Mouse (Mus musculus): Measurements from ENCODE around the gene Dynll2. TPM values are rescaled to one million over a fixed set of nuclear protein-coding genes. Genes with fewer than 3 reads are reported as not detected.

The Dynll2 gene
- polyA plus RNA-seq, 1 experiment, result 60.7 TPM

GRCm38 (mm10) chr11:88012621-88013244 is 25.4 kb upstream of the Dynll2 start:
- DNase-seq, result no peak
- no peak overlapping the region for H3K4me3 ChIP-seq (ENCODE audit: control insufficient read depth, insufficient read depth, low read length)
- WGBS, result 69% methylated on average over 11 of the region's 11 CpGs

DNA sequence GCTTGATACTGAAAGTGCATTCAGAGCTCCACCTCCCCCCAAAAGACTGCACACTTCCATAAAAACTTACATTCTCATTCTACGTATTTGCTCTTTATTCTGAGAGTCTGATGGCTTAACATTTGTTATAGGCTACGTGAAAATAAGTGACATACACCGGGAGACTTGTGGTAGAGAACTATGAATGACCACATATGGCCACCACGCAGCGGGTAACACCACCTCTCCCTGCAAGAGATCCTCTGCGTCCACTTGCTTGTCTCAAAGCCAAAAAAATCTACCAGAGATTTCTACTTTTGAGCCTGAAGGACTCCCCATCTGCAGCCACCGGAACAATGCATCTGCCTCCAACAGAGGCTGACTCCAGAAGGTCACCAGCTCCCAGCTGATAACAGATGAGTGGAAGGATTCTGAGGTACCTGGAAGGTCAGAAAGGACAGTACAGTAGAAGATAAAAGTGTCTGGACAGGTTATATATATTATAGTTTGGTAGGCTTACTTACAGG is 24.6 kb upstream of the Dynll2 start:
- no peaks in the 10 kb centered on the region for H3K36me3 ChIP-seq (ENCODE audit: control insufficient read depth, insufficient read depth, low read length)
- no peak for DNase-seq
- no peak overlapping the region for H3K4me3 ChIP-seq (ENCODE audit: control insufficient read depth, insufficient read depth, low read length)
- H3K27ac ChIP-seq (ENCODE audit: control insufficient read depth, insufficient read depth, low read length), result no peak overlapping the region
- TF ChIP-seq POLR2A (IDR thresholded peaks at IDR 0.05; ENCODE audit: control insufficient read depth, extremely low read depth, insufficient read depth, low read length, poor library complexity), result no peak
- no peak for TF ChIP-seq CTCF (IDR thresholded peaks at IDR 0.05; ENCODE audit: borderline replicate concordance, control insufficient read depth, extremely low read depth, insufficient read depth, low read length, poor library complexity)
- no peaks in the 10 kb centered on the region for H3K4me1 ChIP-seq (replicated peaks; ENCODE audit: control insufficient read depth, insufficient read depth, low read length)
- 87% methylated on average over 7 of the region's 7 CpGs for WGBS
- H3K27me3 ChIP-seq (ENCODE audit: control insufficient read depth, insufficient read depth, low read length), result no peaks in the 10 kb centered on the region

More at GRCm38 (mm10) chr11:88012621-88013244, 25.4 kb upstream of the Dynll2 start:
- TF ChIP-seq POLR2A (IDR thresholded peaks at IDR 0.05; ENCODE audit: control insufficient read depth, extremely low read depth, insufficient read depth, low read length, poor library complexity) (no peak), CTCF (IDR thresholded peaks at IDR 0.05; ENCODE audit: borderline replicate concordance, control insufficient read depth, extremely low read depth, insufficient read depth, low read length, poor library complexity) (no peak)
- H3K27ac ChIP-seq (ENCODE audit: control insufficient read depth, insufficient read depth, low read length), result no peak overlapping the region
- H3K36me3 ChIP-seq (ENCODE audit: control insufficient read depth, insufficient read depth, low read length), result no peaks in the 10 kb centered on the region
- no peaks in the 10 kb centered on the region for H3K27me3 ChIP-seq (ENCODE audit: control insufficient read depth, insufficient read depth, low read length)
- no peaks in the 10 kb centered on the region for H3K4me1 ChIP-seq (replicated peaks; ENCODE audit: control insufficient read depth, insufficient read depth, low read length)

GRCm38 (mm10) chr11:88011208-88011913 is 24.0 kb upstream of the Dynll2 start:
- Histone ChIP-seq H3K4me3 (ENCODE audit: control insufficient read depth, insufficient read depth, low read length) (no peak overlapping the region), H3K27ac (ENCODE audit: control insufficient read depth, insufficient read depth, low read length) (0 out of 2 replicates have a peak overlapping the region, but pooled peaks have one; percentile 5)
- WGBS, result 74% methylated on average over 11 of the region's 11 CpGs

DNA sequence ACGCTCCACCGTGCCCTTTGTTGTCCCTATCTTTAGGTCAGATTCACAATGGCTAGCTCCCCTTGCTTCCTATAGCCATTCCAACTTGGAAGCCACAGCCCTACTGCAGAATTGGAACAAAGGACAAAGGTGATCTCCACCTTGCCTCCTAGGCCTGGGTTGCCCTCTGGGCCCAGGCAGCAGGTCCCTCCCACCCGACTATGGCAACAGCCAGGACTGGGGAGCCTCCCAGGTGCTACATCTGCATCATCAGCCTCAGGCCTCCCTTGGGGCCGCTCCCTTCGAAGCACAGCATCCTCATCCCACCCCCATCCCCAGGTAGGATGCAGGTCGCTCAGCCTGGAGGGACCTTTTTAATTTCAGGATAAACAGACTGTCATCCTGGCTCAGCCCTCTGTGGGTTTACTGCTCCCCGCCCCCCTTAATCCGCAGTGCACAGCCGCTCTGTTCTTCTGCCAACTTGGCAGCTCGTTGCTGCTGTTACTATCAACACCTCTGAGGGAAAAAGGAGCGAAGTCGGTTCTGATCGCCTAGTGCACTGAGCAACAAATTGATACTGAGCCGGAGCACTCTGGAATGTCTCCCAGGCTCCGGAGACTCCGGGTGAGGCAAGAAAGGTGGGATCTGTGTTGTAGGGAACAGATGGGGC is 22.3 kb upstream of the Dynll2 start:
- no peak for DNase-seq
- whole genome bisulfite sequencing, result 86% methylated on average over 16 of the region's 16 CpGs
- no peak for TF ChIP-seq POLR2A (IDR thresholded peaks at IDR 0.05; ENCODE audit: control insufficient read depth, extremely low read depth, insufficient read depth, low read length, poor library complexity)
- Histone ChIP-seq H3K27ac (ENCODE audit: control insufficient read depth, insufficient read depth, low read length) (no peak overlapping the region), H3K4me3 (ENCODE audit: control insufficient read depth, insufficient read depth, low read length) (no peak overlapping the region), H3K4me1 (replicated peaks; ENCODE audit: control insufficient read depth, insufficient read depth, low read length) (no peaks in the 10 kb centered on the region), H3K27me3 (ENCODE audit: control insufficient read depth, insufficient read depth, low read length) (no peaks in the 10 kb centered on the region), H3K36me3 (ENCODE audit: control insufficient read depth, insufficient read depth, low read length) (no peaks in the 10 kb centered on the region)

More at GRCm38 (mm10) chr11:88011208-88011913, 24.0 kb upstream of the Dynll2 start:
- TF ChIP-seq POLR2A (IDR thresholded peaks at IDR 0.05; ENCODE audit: control insufficient read depth, extremely low read depth, insufficient read depth, low read length, poor library complexity), result no peak
- no peak for TF ChIP-seq CTCF (IDR thresholded peaks at IDR 0.05; ENCODE audit: borderline replicate concordance, control insufficient read depth, extremely low read depth, insufficient read depth, low read length, poor library complexity)
- Histone ChIP-seq H3K36me3 (ENCODE audit: control insufficient read depth, insufficient read depth, low read length) (no peaks in the 10 kb centered on the region), H3K27me3 (ENCODE audit: control insufficient read depth, insufficient read depth, low read length) (no peaks in the 10 kb centered on the region), H3K4me1 (replicated peaks; ENCODE audit: control insufficient read depth, insufficient read depth, low read length) (no peaks in the 10 kb centered on the region)
- DNase-seq, result peak; percentile 3

DNA sequence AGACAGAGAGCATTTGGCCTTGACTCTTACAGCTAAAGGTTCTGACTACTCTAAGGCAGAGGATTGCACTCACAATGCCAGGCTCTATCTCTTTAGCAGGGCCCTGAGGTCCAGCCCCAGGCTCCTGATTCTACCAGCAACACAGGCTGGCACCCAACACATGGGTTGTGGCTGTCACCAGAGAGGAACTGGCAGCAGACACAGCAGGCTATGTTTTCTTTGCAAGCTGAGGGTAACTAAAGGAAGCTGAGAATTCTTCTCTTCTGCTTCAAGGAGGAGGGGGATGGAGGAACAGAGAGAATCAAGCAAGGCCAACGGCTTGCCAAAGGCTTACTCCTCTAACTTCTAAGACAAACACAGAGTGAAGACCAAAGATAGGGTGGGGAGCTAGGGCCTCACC is 21.3 kb upstream of the Dynll2 start:
- no peaks in the 10 kb centered on the region for H3K4me1 ChIP-seq (replicated peaks; ENCODE audit: control insufficient read depth, insufficient read depth, low read length)
- H3K27ac ChIP-seq (ENCODE audit: control insufficient read depth, insufficient read depth, low read length), result no peak overlapping the region
- H3K4me3 ChIP-seq (ENCODE audit: control insufficient read depth, insufficient read depth, low read length), result no peak overlapping the region
- WGBS, result 12% methylated on average over 1 of the region's 1 CpGs
- H3K36me3 ChIP-seq (ENCODE audit: control insufficient read depth, insufficient read depth, low read length), result no peaks in the 10 kb centered on the region
- no peaks in the 10 kb centered on the region for H3K27me3 ChIP-seq (ENCODE audit: control insufficient read depth, insufficient read depth, low read length)
- TF ChIP-seq CTCF (IDR thresholded peaks at IDR 0.05; ENCODE audit: borderline replicate concordance, control insufficient read depth, extremely low read depth, insufficient read depth, low read length, poor library complexity), result no peak
- no peak for DNase-seq

DNA sequence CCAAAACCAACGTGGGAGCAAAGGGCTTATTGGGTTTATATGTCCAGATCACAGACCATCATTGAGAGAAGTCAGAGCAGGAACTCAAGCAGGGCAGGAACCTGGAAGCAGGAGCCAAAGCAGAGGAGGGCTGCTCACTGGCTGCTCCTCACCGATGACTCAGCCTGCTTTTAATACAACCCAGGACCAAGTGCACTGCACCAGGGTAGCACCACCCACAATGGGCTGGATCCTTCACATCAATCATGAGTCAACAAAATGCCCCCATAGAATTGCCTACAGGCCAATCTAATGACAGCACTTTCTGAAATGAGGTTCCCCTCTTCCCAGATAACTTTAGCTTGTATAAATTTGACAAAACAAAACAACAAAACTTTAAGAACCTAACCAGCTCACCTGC is 16.8 kb upstream of the Dynll2 start:
- DNase-seq, result no peak
- Histone ChIP-seq H3K27ac (ENCODE audit: control insufficient read depth, insufficient read depth, low read length) (no peak overlapping the region), H3K36me3 (ENCODE audit: control insufficient read depth, insufficient read depth, low read length) (no peaks in the 10 kb centered on the region), H3K27me3 (ENCODE audit: control insufficient read depth, insufficient read depth, low read length) (no peaks in the 10 kb centered on the region), H3K4me3 (ENCODE audit: control insufficient read depth, insufficient read depth, low read length) (no peak overlapping the region), H3K4me1 (replicated peaks; ENCODE audit: control insufficient read depth, insufficient read depth, low read length) (no peaks in the 10 kb centered on the region)
- TF ChIP-seq CTCF (IDR thresholded peaks at IDR 0.05; ENCODE audit: borderline replicate concordance, control insufficient read depth, extremely low read depth, insufficient read depth, low read length, poor library complexity), result no peak
- no peak for TF ChIP-seq POLR2A (IDR thresholded peaks at IDR 0.05; ENCODE audit: control insufficient read depth, extremely low read depth, insufficient read depth, low read length, poor library complexity)
- 53% methylated on average over 2 of the region's 2 CpGs for WGBS

Measured in thymus, adult 2 months (tissue).